In the genomic region with DNA sequence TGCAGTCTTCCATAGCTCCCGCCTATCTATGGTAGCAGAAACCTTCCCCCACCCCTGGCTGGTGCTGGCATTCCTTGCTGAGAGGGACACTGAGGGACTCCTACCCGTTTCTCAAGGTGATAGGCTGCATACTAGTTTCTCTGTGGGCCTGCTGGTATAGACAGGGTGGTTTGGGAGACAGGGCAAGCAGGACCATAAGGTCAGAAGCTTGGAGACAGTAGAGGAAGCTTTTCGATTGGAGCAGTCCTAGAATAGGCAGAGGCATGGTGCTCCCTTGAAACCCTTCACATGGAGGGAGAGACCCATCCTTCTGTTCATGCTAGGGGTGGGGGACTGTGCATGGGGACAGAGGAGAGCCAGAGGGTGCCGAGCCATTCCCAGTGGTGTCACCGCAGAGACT, we compare ENCODE assay signal across 20 mouse cellular contexts.
DNase-seq lines count a peak whose midpoint lies in the region; ATAC-seq and TF ChIP-seq lines count a peak whose summit lies in the region.
"Had no signal": no experiment of that assay in that cellular context is flagged by ENCODE, and none has a peak within 500 bp of the region (broad histone marks: within the 10 kb centered on the region; RNA-seq: fewer than 3 reads in every experiment).

No protein-coding gene starts in this region.

- DNase-seq in cerebellum, adult 9-10 months: peak; percentile 7
- DNase-seq in heart, adult 11 months: peak; percentile 86
- DNase-seq in heart, postnatal 4 days: no peak
- DNase-seq in layer of hippocampus, adult 2 months (ENCODE audit: low spot score in 2 of 2): no peak
- no peak for DNase-seq in layer of hippocampus, adult 8-10 months (ENCODE audit: low spot score in 2 of 2)
- DNase-seq: adrenal gland, adult 2 months; adrenal gland, adult 8-10 months; adrenal gland, postnatal 10 days; adrenal gland, postnatal 14 days; adrenal gland, postnatal 25 days; adrenal gland, postnatal 36 days; B cell, adult 2 months; cerebellum, adult 11 months; cerebellum, adult 11-12 months; cerebellum, adult 18-20 months; cerebellum, adult 2 months had no signal

- no peak for ATAC-seq in cerebellum, adult (ENCODE audit: insufficient number of reproducible peaks, low FRiP score, low TSS enrichment)
- ATAC-seq: activated CD4-positive, CD25-positive, alpha-beta regulatory T cell, adult 4 months; CD4-positive, CD25-positive, alpha-beta regulatory T cell, adult 4 months; Patski had no signal

- peak overlapping the region; percentile 1; the same call in 1 of the 2 replicates for H3K27ac ChIP-seq in layer of hippocampus, adult 2 months

- no peak for TF ChIP-seq CTCF in layer of hippocampus, adult 2 months (conservative IDR thresholded peaks at IDR 0.05)

- H3K4me3 ChIP-seq in layer of hippocampus, adult 2 months: no peak overlapping the region

Comparison
In these comparisons a context has a peak if more than half of its experiments do, and no peak if none do; other contexts are left out.
1. DNase-seq: peak in cerebellum, adult 9-10 months (single experiment) and heart, adult 11 months (single experiment); none in heart, postnatal 4 days (single experiment), layer of hippocampus, adult 2 months (0 of 2) and layer of hippocampus, adult 8-10 months (0 of 2).